Mouse (Mus musculus): ENCODE data around the gene Nr4a1.
A peak's percentile ranks its signal among the peaks of the same experiment; 100 is the strongest.

Nr4a1 gene

DNA sequence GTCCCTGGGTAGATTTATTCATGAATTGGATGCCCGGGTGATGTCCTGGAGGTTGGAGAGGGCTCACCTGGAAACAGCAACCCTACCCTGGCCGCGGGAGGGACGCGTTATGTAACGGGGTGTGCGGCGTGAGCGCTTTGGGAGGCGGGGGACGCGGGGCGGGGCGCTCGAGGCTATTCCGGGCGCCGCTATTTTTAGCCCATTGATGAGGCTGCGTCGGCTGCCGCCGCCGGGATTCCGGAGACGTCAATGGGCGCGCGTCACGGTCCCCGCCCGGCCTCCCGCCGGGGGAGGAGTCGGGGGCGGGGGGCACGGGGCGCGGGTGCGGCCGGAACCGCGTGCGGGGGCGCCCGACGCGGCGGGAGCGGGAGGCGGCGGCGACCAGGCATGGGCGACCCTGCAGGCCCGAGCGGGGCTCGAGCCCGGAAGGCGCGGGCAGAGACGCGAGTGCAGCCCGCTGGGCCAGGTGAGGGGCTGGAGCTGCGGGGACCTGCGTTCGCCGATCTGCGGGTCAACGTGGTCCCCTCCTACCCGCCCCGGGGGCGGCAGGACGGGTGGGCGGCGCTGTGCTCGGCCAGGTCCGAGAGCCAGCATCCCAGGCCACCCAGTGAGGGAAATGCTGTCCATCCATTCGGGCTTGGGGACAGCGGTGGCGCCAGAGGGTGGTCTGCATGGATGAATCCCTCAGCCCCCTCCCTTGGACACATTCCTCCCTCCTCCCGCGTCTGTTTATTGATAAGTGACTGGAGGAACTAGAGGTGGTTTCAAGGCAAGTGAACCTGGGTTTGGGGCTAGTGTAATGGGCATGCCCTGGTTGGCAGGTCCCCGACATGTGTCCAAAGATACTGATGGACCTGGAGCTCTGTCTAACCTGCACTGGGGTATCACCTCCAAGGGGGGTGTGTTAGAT, at the start of gene Nr4a1:
Nr4a1 (plus strand) TSS at position 384 of the 910 bp plus-strand sequence.
- peak; percentile 84 for DNase-seq

DNA sequence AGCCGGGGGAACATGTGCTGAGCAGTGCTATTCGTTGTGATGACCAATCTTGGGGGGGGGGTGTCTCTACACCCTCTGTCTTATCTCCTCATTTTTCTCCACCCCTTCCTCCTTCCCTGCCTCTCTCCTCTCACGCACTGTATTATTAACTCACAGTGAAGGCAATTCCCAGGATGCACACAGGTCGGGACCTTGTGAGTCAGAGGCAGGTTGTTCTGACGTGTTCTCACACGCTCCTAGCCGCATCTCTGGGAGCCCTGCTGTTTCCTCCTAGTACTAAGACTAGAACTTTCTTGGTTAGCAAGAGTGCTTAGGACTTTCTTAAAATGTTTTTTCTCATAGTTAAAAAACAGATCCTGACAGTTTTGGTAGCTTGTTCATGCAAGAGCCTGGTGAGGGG, 49.3 kb upstream of the Nr4a1 start:
- no peak for DNase-seq

DNA sequence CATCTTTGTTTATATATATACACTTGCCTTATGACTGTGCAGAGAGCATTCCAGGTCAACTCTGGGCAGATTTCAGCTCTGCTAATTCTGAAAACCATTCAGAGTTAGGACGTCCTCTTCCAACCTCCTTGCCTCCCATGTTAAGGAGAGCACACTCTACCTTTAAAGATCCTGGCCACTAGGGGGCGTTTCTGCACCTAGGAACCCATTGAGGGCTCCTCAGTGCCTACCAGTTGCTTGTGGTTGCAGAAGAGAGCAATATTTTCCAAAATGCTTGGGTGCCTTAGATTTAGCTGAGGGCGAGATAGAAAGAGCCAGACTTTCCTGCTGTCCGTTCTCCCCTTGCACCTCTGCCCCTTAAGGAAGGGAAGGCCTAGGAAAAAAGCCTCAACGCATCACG, 43.8 kb upstream of the Nr4a1 start:
- DNase-seq: peak; percentile 79

DNA sequence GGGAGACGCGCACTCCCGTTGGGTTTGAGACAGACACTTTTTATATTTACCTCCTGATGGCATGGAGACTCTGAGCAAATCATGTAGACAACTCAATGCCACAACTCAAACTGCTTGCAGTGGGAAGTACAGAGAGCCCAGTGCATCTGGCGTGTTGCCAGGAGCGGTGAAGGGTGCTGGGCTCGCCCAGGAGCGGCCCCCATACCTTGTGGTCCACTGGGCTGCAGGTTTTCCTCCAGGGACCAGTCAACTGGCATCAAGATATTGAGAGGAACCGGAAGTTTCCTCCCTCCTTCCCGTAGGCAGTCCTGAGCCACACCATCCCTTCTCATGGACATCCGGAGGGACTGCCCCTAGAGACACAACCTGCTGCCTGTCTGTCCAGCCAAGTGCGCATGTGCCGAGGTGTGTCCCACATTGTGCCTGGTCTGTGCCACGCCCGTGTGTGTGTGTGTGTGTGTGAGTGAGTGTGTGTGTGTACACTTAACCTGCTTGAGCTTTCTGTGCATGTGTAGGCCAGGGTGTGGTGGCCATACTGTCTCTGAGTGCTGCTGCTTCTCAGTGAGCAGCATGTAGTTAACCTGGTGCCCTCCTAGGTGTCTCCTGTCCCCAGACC, 43.0 kb upstream of the Nr4a1 start:
- DNase-seq: no peak

DNA sequence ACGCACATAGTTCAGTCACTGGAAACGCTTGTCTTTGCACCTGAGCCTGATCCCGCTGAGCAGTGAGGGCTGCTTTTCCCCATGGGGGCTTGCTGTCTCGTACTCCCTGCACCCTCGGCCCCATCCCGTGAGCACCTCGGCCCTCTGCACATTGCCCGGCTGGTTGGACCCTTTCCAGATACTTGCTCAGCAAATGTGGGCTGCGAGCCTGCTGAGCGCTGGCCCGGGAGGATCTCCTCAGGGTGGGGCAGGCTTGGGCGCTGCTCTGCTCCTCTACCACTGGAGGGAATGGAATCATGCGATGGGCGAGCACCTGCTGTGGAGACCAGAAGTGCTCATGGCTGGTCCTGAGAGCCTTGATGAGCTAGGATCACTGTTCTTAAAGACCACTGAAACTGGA, 41.6 kb upstream of the Nr4a1 start:
- no peak for DNase-seq

DNA sequence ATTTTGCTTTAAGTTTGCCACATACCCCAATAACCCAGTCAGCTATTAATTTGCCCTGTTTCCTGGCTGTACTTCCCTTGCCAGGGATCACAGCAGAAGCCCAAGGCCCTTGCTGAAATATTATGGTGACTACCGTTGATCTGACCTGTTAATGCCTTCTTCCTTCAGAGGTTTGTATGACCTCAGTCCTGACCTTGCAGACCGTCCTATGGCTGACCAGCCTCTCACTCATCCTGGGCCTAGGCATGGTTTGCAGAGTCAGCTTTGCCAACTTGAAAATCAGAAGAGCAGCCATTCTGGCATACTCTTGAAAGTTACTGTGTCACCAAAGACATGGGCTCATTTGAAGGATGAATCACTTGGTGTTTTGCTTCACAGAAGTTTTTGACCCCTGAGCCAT, 38.9 kb upstream of the Nr4a1 start:
- DNase-seq: no peak

DNA sequence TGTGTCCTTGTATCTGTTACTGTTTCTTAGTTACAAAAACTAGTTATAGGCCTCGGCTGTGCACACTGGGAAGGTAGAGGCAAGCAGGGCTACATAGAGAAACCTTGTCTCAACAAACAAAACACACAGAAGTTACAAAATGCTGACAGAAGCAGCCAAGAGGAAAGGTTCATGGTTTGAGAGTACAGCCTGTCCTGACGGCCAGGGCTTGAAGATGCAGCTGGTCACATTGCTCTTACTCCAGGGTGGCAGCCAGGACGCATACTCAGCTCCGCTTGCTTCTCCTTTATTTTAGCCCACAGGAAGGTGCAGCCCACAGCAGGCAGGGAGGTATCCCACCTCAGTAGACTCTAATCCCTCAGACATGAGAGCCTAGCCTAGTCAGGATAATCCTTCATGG, 38.0 kb upstream of the Nr4a1 start:
- DNase-seq: no peak

DNA sequence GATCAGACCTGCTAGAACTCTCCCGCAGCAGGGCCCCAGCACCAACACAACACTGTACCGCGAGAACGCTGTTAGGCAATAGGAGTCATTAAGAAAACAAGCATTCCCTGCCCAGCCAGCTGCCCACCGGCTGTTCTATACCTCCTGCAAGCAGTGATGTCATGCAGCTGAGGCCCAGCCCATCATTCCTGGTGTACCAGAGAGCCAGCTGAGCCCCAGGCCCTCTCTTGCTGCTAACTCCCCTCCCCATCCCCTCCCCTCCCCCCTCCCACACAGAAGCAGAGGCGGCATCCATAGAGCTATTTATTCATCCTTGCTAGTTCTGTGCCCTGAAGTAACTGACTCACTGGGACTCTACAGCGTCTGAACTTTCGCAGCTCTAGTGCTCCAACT, 33.2 kb upstream of the Nr4a1 start:
- no peak for DNase-seq

DNA sequence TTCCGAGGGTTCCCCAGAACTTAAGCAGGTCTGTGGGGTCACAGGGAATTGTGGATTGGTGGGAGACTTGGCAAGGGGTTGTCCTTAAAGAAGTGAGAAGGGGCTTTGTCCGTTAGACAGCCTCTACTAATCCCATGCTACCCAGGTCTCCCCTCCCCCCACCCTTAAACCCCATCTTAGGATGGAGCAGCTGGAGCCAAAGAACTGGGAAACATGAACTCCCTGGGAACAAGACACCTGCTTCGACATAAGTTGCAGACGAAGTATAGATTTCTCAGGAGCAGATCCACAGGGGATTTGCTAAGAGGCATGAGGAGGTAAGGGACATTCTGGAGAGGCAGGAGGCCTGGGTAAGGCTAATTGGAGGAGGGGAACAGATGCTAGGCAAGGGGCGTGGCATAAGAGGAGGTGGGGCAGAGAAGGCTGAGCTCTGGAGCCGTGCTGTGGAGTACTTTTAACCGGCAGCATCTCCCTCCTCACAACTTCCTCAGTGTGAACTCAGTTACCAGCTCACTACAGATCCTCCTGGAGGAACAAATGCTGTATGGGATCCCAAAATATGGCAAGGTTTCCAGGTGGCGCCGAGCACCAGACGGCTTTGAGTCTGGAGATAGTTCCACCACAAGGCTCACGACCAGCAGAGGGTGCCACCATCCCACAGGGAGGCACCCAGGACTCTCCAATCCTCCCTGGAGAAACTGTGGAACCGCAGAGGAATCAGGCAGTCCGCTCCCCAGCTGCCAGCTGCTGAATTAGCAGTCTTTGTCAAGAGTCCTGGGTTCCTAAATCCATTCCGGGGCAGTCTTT, 32.6 kb upstream of the Nr4a1 start:
- DNase-seq: peak; percentile 97

DNA sequence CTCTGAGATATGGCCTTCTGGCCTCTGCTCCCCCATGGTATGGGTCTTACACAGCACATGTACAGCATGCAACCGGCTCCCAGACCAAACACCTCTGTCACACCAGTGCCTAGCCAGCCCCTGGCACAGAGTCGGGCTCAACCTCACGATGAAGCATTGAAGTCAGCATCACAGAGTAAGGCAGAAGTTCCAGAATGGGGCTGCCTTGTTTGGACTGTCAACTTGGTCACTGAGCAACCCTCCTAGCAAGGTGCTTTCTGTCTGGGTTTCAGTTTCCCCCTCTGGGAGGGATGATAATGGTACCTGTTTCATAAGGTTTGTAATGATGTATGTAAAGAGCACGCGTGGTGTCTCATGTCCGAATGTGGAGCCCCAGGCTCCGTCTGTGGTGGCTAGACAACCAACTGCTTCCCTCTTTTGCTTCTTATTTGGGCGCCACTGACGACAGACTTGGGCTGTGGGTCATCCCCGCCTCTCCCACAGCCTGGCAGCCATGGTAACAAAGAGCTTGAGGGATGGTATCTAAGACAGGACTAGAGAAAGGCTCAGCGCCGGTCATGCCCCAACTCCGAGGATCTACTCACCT, 31.1 kb upstream of the Nr4a1 start:
- no peak for DNase-seq

DNA sequence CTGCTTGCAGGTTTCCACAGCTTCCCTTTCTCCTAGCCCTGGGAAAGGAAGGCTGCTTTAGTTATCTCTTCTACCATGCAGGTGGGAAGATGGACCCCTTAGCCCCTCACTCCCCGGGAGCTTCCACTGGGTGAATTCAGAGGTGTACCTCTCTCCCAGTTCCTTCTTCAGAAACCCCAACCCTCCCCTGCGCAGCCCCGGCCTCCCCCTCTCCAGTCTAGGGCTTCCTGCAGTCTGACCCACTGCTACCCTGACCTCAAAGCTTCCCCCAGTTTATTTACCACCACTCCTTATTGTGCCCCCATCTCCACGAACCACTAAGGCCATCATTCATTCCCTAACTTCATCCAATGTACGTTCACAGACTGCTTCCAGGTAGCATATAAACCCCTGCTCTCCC, 30.5 kb upstream of the Nr4a1 start:
- DNase-seq: no peak

DNA sequence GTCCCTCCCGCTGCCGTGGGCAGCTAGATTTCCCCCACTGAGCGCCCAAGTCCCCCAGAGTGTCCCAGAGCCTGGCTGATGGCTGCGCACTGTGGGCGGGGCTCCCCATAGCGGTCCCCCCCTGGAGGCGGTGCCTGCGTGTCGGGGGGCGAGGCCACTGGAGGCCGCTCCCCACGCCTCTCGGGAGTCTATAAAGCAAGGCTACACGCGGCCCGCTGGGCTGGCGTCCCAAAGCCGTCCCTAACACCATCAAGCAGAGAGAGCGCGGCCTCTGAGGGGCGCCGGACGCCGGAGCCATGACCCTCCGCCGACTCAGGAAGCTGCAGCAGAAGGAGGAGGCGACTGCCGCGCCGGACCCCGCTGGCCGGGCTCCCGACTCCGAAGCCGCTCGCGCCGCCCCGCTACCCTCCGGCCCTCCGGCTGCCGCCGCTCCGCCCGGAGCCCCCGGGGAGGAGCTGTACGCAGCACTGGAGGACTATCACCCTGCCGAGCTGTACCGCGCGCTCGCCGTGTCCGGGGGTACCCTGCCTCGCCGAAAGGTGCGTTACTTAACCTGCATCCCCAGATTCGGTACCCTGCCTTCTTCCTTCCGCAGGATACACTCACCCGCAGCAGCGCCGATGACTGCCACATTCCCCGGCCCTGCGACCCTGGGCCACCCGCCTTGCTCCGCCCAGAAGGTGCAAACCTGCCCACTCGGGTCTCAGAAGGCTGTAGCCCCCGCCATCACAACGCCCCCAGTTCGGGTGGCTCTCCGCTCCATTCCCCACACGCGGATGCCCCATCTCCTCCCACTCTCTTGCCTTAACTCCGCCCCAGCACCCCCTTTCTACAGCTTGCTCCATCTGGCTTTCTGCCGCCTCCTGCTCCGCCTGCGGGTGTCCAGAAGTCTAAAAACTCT, 29.8 kb upstream of the Nr4a1 start, which contains the start of gene Grasp:
Grasp (plus strand) TSS at position 183 of the 901 bp plus-strand sequence.
- peak; percentile 93 for DNase-seq

DNA sequence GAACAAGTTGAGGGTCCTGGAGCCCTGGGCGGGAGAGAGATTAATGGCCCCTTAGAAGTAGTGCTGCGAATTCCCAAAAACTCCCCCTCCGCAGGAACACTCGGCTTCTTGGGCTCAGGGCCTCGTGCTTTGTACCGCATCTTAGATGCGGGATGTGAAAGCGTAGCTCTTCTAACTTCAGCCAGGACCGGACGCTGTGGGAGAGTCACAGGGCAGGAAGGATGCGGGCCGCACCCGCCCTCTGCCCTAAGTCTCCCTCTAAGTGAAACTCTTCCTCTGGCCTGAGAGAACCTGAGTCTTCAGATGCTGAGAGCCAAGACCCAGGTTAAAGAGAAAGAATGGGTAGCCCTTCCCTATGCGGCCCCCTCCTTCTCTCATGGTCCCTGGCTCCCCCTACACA, 29.1 kb upstream of the Nr4a1 start:
- DNase-seq: peak; percentile 51

DNA sequence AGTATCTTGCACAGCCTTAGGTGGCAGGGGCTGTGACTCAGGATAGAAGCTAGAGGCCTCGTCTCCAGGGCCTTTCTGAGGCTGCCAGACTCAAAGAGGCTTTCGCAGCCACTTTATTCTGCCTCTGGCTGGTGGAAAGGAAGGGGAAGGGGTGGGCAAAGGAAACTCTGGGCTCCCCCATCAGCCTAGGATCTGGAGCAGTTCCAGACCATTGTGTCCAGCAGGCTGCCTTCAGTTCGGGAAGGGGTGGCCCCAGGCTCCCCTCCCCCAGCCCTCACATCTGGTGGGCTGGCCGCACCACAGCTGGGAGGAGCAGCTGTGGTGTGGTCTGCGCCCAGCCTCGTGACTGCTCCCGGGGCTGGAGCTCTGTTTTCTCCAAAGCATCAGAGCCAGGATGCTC, 26.1 kb upstream of the Nr4a1 start:
- peak; percentile 80 for DNase-seq

DNA sequence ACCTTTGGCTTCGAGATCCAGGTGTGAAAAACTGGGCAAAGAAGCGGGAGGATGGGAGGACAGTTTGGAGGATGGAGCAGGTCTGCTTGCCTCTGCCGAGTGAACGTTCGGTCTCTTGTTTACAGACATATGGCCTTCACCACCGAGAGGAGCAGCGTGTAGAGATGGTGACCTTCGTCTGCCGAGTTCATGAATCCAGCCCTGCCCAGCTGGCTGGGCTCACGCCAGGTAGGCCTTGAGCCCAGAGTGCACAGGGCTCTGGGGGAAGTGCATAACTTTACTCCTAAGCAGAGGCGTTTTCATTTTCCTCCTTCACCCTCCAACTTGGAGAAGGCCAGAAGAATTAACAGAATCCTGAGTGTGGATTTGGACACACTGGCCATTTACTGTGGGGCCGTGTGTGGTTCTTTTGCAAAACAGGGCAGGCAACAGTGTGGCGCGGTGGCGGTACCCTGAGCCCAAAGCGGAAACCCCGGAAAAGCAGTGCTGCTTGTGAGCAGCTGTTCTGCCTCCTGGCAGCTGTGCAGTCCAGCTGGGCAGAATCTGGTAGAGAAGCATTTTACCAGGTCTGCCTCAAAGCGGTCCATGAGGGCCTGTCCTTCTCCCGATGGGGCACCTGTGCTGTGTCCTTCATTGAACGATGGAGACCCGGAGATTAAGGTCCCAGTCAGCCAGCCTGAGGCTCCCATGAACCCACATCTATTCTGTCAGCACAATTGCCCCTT, 25.0 kb upstream of the Nr4a1 start:
- no peak for DNase-seq

DNA sequence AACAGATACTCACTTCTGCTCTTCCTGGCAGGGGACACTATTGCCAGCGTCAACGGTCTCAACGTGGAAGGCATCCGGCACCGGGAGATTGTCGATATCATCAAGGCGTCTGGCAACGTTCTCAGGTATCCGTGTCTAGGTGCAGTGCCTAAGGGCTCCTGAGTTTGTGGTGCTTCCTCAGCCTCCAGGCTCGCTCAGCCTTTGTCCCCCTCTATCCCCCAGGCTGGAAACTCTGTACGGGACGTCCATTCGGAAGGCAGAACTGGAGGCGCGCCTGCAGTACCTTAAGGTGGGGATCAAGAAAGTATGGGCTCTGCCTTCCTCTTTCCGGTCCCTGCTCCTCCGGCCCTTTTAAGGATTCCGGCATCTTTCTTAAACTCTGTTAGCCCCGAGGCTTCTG, 23.6 kb upstream of the Nr4a1 start:
- DNase-seq: no peak

DNA sequence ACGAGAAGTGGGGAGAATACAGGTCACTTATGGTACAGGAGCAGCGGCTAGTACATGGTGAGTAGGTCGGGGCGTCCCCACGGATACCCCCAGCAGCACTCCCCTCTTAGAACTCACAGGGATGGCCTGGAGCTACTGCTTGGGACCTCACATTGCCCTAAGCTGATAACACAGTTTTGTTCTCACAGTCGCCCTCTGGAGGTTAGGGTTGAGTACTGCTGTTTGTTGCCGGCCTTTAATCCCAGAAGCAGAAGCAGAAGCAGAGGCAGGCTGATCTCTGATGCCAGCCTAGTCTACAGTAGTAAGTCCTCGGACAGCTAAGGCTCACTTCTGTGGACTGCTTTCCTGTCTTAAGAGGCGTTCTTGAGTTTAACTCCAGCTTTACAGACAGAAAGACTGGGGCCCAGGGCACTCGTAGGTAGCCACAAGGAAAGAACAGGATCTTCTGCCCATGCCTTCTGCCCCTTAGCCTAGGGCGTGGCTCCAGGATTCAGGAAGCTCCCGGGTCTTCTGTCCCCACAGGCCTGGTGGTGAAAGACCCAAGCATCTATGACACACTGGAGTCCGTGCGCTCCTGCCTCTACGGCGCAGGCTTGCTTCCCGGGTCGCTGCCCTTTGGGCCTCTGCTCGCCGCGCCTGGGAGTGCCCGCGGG, 22.9 kb upstream of the Nr4a1 start:
- peak; percentile 48 for DNase-seq

DNA sequence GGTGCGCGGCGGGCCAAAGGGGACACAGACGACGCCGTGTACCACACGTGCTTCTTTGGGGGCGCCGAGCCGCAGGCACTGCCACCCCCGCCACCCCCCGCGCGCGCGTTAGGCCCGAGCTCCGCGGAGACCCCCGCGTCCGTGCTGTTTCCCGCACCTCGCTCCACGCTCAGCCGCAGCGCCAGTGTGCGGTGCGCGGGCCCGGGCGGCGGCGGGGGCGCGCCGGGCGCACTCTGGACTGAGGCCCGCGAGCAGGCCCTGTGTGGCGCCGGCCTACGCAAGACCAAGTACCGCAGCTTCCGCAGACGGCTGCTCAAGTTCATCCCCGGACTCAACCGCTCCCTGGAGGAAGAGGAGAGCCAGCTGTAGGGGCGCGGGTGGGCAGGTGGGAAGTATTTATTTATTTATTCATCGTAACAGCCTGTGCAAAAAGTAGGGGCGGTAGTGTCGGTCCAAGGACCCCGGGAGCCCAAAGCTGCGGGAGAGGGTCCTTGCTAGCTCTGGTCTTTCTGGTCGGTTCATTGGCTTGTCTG, 22.4 kb upstream of the Nr4a1 start:
- DNase-seq: no peak

DNA sequence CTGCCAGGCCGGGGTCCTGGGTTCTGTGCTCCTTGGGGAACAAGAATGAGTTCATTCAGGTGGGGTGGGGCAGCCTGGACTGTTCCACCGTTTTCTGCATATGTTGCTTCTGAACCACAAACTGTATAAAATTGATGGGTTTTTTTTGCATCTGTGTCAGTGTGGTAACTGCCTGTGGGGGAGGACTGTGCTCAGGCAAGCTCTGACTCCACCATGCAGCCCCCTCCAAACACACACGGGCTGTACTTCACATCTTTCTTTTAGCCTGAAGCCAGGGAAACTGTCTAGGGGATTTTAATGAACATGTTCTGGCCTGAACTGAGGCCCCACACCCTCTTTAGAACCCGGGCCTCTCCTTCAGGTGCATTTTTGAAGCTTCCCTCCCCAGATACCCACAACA, 21.5 kb upstream of the Nr4a1 start:
- DNase-seq: no peak

DNA sequence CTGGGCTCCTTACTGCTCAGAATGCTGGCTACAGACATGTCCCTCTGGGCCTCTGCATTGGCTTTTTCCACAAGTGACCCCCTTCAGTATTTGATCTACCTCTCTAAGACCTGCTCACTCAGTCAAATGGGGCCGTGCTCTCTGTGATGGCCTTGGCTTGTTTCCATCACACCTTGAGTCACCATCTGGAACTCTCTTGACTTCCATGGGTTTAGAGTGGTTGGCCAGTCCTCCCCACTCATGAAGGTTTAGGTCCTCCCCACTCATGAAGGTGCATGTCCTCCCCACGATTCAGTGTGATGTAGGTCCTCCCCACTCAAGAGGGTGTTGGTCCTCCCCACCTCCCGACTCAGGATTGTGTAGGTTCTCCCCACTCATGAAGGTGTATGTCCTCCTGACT, 20.9 kb upstream of the Nr4a1 start:
- peak; percentile 43 for DNase-seq
